Mouse (Mus musculus): ENCODE results near the gene Nfe2l1.

DNA sequence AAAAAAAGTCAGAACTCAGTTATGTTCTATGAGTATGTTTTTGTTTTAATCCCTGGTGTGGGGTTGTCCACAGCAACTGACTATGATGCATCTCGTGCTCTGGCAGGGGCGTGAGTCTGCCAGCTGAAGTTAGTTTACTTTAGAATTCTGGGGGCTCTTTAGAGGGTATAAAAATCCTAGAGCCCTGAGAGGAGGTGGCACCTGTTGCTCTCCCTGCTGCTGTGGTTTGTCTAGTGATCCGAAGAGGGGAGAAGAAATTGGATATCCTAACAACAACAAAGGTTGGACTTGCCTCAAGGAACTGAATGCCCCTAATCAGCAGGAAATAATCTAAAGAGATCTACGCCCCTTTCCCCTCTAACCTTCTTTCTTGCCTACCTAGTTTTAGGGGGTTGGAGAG, 8.6 kb upstream of the Nfe2l1 start:
- TF ChIP-seq EP300 (IDR thresholded peaks at IDR 0.05; ENCODE audit: low read depth) (no peak), CTCF (IDR thresholded peaks at IDR 0.05; ENCODE audit: low read depth) (no peak)

Measured in heart, postnatal 0 days (tissue).